Mouse (Mus musculus) cerebellum, adult 2 months (tissue): ENCODE results near the gene Btbd2.

Experiments
- CTCF ChIP-seq: fragments of 200-500 bp; IDR thresholded peaks from 2 replicates; pipeline ENCODE4 v1.5.1; 2011; ENCODE audit warnings: low read depth, mild to moderate bottlenecking, control low read depth, low read length, moderate library complexity, borderline replicate concordance; ENCODE audit not compliant: insufficient read depth
- POLR2A ChIP-seq: fragments of 200-500 bp; IDR thresholded peaks from 2 replicates; pipeline ENCODE4 v1.6.1; 2011; ENCODE audit warnings: low read length, control low read depth, borderline replicate concordance; ENCODE audit not compliant: insufficient read depth

DNA sequence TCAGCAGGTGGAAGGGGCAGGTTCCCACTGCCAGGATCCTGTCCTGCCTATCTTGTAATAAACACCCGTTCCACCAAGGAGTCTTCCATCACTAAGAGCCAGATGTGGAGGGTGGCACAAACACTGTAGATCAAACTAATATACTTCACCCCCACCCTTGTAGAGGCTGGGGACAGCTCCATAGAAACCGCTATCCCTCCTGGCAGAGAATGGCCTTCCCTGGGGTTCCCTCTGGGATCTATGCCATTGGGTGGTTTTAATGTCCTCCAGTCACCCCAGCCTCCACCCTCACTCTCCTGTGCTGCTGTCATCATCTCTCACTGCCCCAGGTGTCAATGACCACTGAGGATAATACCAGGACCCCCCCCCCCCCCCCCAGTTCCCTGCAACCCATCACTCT is 13.7 kb upstream of the Btbd2 start:
- TF ChIP-seq CTCF = no peak
- no peak for TF ChIP-seq POLR2A
